Mouse (Mus musculus) cerebellum, adult 2 months (tissue): ENCODE data around the gene Cep290. TPM values are rescaled to one million over a fixed set of nuclear protein-coding genes. Genes with fewer than 3 reads are reported as not detected.

Experiments
- DNase-seq, 2 experiments: peaks; one replicate each; pipeline ENCODE4 v3.0.0; 2021
- H3K27ac ChIP-seq: fragments of 200-500 bp; 2 replicates; pipeline ENCODE4 v1.5.1; 2012; ENCODE audit warnings: low read length, control low read depth, inconsistent platforms; ENCODE audit not compliant: insufficient read depth
- H3K27me3 ChIP-seq: fragments of 200-500 bp; 2 replicates; pipeline ENCODE4 v1.6.1; 2012; ENCODE audit warnings: inconsistent platforms, mild to moderate bottlenecking, low read length, moderate library complexity; ENCODE audit not compliant: control insufficient read depth, insufficient read depth
- H3K4me1 ChIP-seq: fragments of 200-500 bp; 2 replicates; pipeline ENCODE4 v1.6.1; 2011; ENCODE audit warnings: low read length; ENCODE audit not compliant: control insufficient read depth, insufficient read depth
- H3K4me3 ChIP-seq: fragments of 200-500 bp; replicated peaks from 2 replicates; pipeline ENCODE3; 2011; ENCODE audit warnings: mild to moderate bottlenecking, low read depth, low read length, control low read depth; ENCODE audit not compliant: insufficient read depth
- CTCF ChIP-seq: fragments of 200-500 bp; IDR thresholded peaks from 2 replicates; pipeline ENCODE4 v1.5.1; 2011; ENCODE audit warnings: low read depth, mild to moderate bottlenecking, control low read depth, low read length, moderate library complexity, borderline replicate concordance; ENCODE audit not compliant: insufficient read depth
- POLR2A ChIP-seq: fragments of 200-500 bp; IDR thresholded peaks from 2 replicates; pipeline ENCODE4 v1.6.1; 2011; ENCODE audit warnings: low read length, control low read depth, borderline replicate concordance; ENCODE audit not compliant: insufficient read depth
- WGBS: fragments of 180-500 bp; shearing (Covaris S2); methylation state at CpG from one replicate; pipeline ENCODE4 v1.1.7; 2018; 5-methylcytosine and 5-hydroxymethylcytosine counted together
- polyA plus RNA-seq: library from polyadenylated mRNA; depleted of rRNA; stranded (reverse); fragments of >200 nt; gene quantifications from 2 replicates; pipeline ENCODE4 v1.2.3, GENCODE M21; 2012

Gene Cep290
- polyA plus RNA-seq, 1 experiment, result 7.5 TPM

- no peak for TF ChIP-seq POLR2A
- TF ChIP-seq CTCF, result no peak
- DNase-seq, result no peak
- no peaks in the 10 kb centered on the region for H3K4me1 ChIP-seq
- no peaks in the 10 kb centered on the region for H3K27me3 ChIP-seq
- no peak overlapping the region for H3K4me3 ChIP-seq
- WGBS, result 90% methylated on average over 7 of the region's 7 CpGs
- no peak overlapping the region for H3K27ac ChIP-seq
These were observed 87.3 kb downstream of the Cep290 start for GRCm38 (mm10) chr10:100574505-100575149.

DNA sequence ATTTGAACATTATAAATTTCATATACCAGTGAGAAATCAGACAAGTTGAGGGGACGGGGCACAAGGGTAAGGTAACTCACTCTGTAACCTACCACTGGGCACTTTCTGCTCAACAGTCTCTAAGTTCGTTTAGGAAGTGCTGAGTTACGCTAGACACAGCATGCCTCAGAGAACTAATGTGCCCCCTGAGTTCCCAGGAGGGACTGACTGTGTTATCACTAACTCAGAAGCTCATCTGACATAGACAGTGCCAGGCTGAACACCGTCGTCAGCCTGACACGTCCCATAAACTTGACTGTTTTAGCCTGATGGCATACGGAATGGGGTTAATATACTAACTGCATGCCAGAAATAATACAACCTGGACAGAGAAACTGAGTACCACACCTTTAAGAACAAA, 87.9 kb downstream of the Cep290 start:
- DNase-seq, result no peak
- no peaks in the 10 kb centered on the region for H3K27me3 ChIP-seq
- H3K27ac ChIP-seq, result no peak overlapping the region
- no peaks in the 10 kb centered on the region for H3K4me1 ChIP-seq
- TF ChIP-seq POLR2A (no peak), CTCF (no peak)
- H3K4me3 ChIP-seq, result no peak overlapping the region
- 90% methylated on average over 7 of the region's 7 CpGs for WGBS

DNA sequence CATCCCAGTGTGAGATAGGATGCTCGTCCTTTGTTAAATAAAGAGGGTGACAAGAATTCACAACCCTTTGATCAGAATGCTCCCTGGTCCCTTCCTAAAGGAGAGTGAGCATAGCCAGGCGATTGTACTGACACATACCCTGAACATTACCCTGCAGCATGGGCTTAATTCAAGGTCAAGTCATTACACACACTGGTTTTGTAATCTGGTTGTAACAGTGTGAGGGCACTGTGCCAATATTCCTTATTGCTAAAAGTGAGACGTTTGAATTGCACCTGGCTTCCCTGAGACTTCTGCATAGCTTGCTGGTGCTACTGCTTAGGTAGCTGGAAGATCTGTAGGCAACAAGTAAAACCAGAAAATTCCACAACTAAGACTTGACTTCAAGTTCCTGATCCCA, 96.8 kb downstream of the Cep290 start:
- TF ChIP-seq CTCF (no peak), POLR2A (no peak)
- H3K4me3 ChIP-seq, result no peak overlapping the region
- no peak for DNase-seq
- WGBS, result 72% methylated on average over 3 of the region's 3 CpGs
- no peaks in the 10 kb centered on the region for H3K27me3 ChIP-seq
- no peak overlapping the region for H3K27ac ChIP-seq
- H3K4me1 ChIP-seq, result peaks cover 3% of the 10 kb centered on the region; the same call in 1 of the 2 replicates

GRCm38 (mm10) chr10:100588524-100588923, 101.2 kb downstream of the Cep290 start:
- TF ChIP-seq POLR2A (no peak), CTCF (no peak)
- 10% methylated on average over 7 of the region's 7 CpGs for WGBS
- Histone ChIP-seq H3K27ac (peak overlapping the region; percentile 2), H3K4me3 (peak overlapping the region; percentile 82), H3K27me3 (no peaks in the 10 kb centered on the region), H3K4me1 (peaks cover 3% of the 10 kb centered on the region; the same call in 1 of the 2 replicates)
- no peak for DNase-seq

DNA sequence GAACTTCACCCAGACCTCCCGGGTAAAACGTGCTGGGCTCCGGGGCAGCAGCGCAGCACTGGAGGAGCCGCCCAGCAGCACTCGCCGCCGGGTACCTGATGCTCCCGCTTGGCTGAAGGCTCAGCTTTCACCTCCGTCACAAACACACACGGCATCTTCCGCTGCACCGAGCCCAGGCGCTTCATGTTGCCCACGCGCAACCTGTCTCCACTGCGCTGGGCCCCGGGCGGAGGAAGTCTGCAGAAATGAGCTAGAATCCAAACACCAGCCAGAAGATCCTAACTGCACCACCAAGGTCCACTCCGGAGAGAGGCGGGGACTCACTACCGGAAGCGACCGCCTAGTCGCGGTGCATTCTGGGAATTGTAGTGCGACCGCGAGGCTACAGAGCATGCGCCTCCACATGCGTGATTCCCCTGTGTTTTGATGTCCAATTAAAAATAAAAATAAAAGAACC, 101.6 kb downstream of the Cep290 start:
- Histone ChIP-seq H3K4me1 (peaks cover 3% of the 10 kb centered on the region; the same call in 1 of the 2 replicates), H3K4me3 (peak overlapping the region; percentile 82), H3K27ac (peak overlapping the region; percentile 2), H3K27me3 (no peaks in the 10 kb centered on the region)
- TF ChIP-seq CTCF (no peak), POLR2A (peak; percentile 91; the same call in 1 of the 2 replicates)
- under 1% methylated on average over 31 of the region's 31 CpGs for WGBS
- DNase-seq, result peak; percentile 92 to 93

- TF ChIP-seq POLR2A, result no peak
- TF ChIP-seq CTCF, result no peak
- WGBS, result 84% methylated on average over 1 of the region's 1 CpGs
- Histone ChIP-seq H3K4me3 (peak within 1 kb of the TSS; percentile 82), H3K27ac (no peak within 1 kb of the TSS), H3K4me1 (peaks cover 3% of the 10 kb centered on the region; the same call in 1 of the 2 replicates), H3K27me3 (no peaks in the 10 kb centered on the region)
- no peak for DNase-seq
These were observed 103.0 kb downstream of the Cep290 start, which contains the start of the genes 4930430F08Rik and 1700017N19Rik for GRCm38 (mm10) chr10:100590323-100590722. Gene 4930430F08Rik, minus strand, starts transcription at chr10:100590423. Gene 1700017N19Rik, plus strand, starts transcription at chr10:100590484.

GRCm38 (mm10) chr10:100598339-100598738, 111.0 kb downstream of the Cep290 start:
- WGBS, result 83% methylated on average over 3 of the region's 3 CpGs
- no peak overlapping the region for H3K4me3 ChIP-seq
- no peak overlapping the region for H3K27ac ChIP-seq
- no peaks in the 10 kb centered on the region for H3K4me1 ChIP-seq
- H3K27me3 ChIP-seq, result no peaks in the 10 kb centered on the region
- DNase-seq, result no peak
- TF ChIP-seq CTCF (no peak), POLR2A (no peak)

GRCm38 (mm10) chr10:100603511-100603910, 116.2 kb downstream of the Cep290 start:
- TF ChIP-seq CTCF (no peak), POLR2A (no peak)
- Histone ChIP-seq H3K4me3 (no peak overlapping the region), H3K4me1 (no peaks in the 10 kb centered on the region), H3K27me3 (no peaks in the 10 kb centered on the region), H3K27ac (no peak overlapping the region)
- 86% methylated on average over 9 of the region's 9 CpGs for WGBS
- no peak for DNase-seq
